Mouse (Mus musculus) neural tube, embryonic 11.5 days (tissue): ENCODE measurements at regions not wholly inside any gene's neighbourhood (a gene's known extent, or its start where the extent isn't known, plus 50 kb on each side); places are given as distances from the start of the nearest gene placed in this dataset.

ENCODE experiments used
- ATAC-seq: fragments of 200-750 bp; cut with Nextera tagmentation; 2 replicates; pipeline ENCODE4 v1.8.0; 2017; ENCODE audit warnings: moderate number of reproducible peaks, mild to moderate bottlenecking, moderate TSS enrichment, moderate library complexity; ENCODE audit not compliant: insufficient read depth, low FRiP score, low TSS enrichment
- DNase-seq: peaks from one replicate; pipeline ENCODE4 v3.0.0-alpha.2; 2015; ENCODE audit warnings: low spot score
- H3K27ac ChIP-seq: fragments of 300-500 bp; sonication (generic); 2 replicates; pipeline ENCODE4 v1.5.1; 2014; ENCODE audit warnings: low read depth, mild to moderate bottlenecking, low read length
- H3K27me3 ChIP-seq: fragments of 300-500 bp; sonication (generic); 2 replicates; pipeline ENCODE4 v1.6.1; 2014; ENCODE audit warnings: mild to moderate bottlenecking, low read length, mixed read lengths; ENCODE audit not compliant: control insufficient read depth, insufficient read depth
- H3K36me3 ChIP-seq: fragments of 300-500 bp; sonication (generic); 2 replicates; pipeline ENCODE4 v1.6.1; 2014; ENCODE audit warnings: mild to moderate bottlenecking, low read length, moderate library complexity, mixed read lengths; ENCODE audit not compliant: control insufficient read depth, insufficient read depth
- H3K4me1 ChIP-seq: fragments of 300-500 bp; sonication (generic); 2 replicates; pipeline ENCODE4 v1.6.1; 2014; ENCODE audit warnings: low read length, mixed read lengths; ENCODE audit not compliant: control insufficient read depth, insufficient read depth
- H3K4me2 ChIP-seq: fragments of 300-500 bp; sonication (generic); 2 replicates; pipeline ENCODE4 v1.6.1; 2014; ENCODE audit warnings: low read depth, mild to moderate bottlenecking, moderate library complexity
- H3K4me3 ChIP-seq: fragments of 300-500 bp; sonication (generic); 2 replicates; pipeline ENCODE4 v1.5.1; 2014; ENCODE audit warnings: low read depth, low read length
- H3K9ac ChIP-seq: fragments of 300-500 bp; sonication (generic); 2 replicates; pipeline ENCODE4 v1.6.1; 2014; ENCODE audit warnings: mild to moderate bottlenecking, low read length
- H3K9me3 ChIP-seq: fragments of 300-500 bp; sonication (generic); 2 replicates; pipeline ENCODE4 v1.6.1; 2016; ENCODE audit warnings: low read length; ENCODE audit not compliant: control insufficient read depth
- WGBS: fragments of 180-500 bp; shearing (Covaris S2); extraction: QIAGEN DNeasy Blood & Tissue Kit; methylation state at CpG from one replicate; pipeline ENCODE4 v1.1.7; 2014; 5-methylcytosine and 5-hydroxymethylcytosine counted together

DNA sequence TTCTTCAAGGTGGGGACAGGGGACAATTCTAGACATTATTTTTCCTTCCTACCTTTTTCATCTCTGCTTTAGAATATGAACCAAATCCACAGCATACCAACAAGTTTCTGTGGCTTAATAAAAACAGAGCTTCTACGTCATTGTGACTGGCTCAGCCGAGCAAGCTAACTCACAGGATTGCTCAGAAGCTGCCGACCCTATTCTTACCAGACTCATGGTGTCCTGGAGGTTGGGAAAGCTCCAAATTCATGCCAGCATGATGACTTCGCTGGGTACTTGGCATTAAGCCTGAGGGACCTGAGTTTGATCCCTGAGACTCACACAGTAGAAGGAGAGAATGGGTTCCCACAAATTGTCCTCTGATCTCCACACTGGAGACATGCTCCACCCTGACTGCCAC, 253.1 kb upstream of the Tbl1xr1 start:
- ATAC-seq, result no peak
- Histone ChIP-seq H3K27me3 (no peaks in the 10 kb centered on the region), H3K9me3 (no peaks in the 10 kb centered on the region), H3K27ac (no peak overlapping the region), H3K9ac (no peak overlapping the region), H3K4me1 (no peaks in the 10 kb centered on the region), H3K4me3 (no peak overlapping the region), H3K36me3 (no peaks in the 10 kb centered on the region), H3K4me2 (no peak overlapping the region)
- WGBS, result 84% methylated on average over 4 of the region's 4 CpGs
- no peak for DNase-seq

DNA sequence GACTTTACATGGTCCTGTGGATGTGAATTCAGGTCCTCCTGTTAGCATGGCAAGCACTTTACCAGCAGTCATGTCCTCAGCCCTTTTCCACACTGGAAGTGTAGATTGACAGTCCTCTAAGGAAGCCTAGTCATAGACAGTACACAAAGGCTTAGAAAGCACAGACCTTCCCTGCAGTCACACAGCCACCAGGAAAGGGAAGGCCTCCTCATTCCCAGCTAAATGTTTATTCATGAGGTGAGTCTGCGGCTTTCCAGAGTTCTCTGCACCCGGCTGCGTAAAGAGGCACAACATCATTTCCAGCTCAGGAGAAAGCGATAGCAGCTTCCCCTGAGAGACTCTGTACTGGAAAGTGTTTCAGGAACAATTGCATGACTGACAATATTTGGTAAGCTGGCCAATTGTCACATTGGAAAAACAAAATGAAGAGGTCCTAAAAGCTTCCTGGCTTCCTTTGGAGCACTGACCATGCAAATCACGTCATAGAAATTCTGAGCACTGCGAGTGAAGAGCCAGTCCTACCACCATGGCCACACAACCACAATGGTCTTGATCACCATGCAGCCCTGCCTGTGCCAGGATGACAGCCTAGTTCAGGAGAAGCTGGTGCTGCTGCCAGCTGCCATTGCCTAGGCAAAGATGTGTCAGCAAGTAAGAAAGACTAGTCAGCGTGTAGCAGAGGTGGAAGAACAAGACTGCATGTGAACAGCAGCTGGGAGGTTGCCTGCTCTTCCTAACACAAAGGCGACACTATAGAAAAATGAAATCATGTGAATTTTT, 252.2 kb upstream of the Tbl1xr1 start:
- H3K27ac ChIP-seq, result no peak overlapping the region
- H3K9me3 ChIP-seq, result no peaks in the 10 kb centered on the region
- no peaks in the 10 kb centered on the region for H3K4me1 ChIP-seq
- ATAC-seq (no peak), DNase-seq (no peak)
- H3K27me3 ChIP-seq, result no peaks in the 10 kb centered on the region
- no peak overlapping the region for H3K4me2 ChIP-seq
- H3K36me3 ChIP-seq, result no peaks in the 10 kb centered on the region
- no peak overlapping the region for H3K4me3 ChIP-seq
- 60% methylated on average over 8 of the region's 8 CpGs for WGBS
- H3K9ac ChIP-seq, result no peak overlapping the region

DNA sequence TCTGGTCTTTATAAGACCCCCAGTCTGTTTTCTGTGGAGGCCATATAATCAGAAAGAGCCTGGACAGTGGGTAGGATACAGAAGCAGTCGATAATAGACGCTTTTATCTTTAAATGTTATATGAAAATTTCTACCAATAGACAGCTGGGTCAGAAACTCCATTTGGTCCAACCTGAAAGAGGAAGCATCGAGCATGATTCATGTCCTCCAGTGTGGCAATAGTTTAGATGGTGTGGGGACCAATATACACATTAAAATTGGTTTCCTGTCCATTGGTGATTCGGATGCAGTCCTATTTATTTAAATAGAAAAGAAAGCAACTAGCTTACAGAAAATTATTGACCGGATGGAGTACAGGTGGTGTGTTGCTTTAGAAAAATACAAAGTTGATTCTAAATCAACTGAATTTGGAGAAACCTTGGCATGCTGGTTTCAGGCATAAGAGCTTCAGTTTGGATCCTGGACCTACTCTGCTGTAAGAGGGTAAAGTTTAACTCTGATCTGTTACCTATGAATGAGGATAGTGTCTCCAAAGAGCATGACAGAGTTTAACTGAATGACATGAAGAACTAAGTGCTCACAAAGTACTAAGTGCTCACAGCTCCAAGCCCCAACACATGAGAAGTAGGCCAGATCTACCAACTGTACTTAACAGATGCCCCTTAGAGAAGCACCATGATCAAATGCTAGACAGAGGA, 251.4 kb upstream of the Tbl1xr1 start:
- 95% methylated on average over 5 of the region's 5 CpGs for WGBS
- DNase-seq, result no peak
- no peak overlapping the region for H3K4me3 ChIP-seq
- H3K27me3 ChIP-seq, result no peaks in the 10 kb centered on the region
- no peak overlapping the region for H3K4me2 ChIP-seq
- no peak overlapping the region for H3K27ac ChIP-seq
- no peak for ATAC-seq
- H3K9me3 ChIP-seq, result no peaks in the 10 kb centered on the region
- H3K36me3 ChIP-seq, result no peaks in the 10 kb centered on the region
- H3K4me1 ChIP-seq, result no peaks in the 10 kb centered on the region
- H3K9ac ChIP-seq, result no peak overlapping the region

DNA sequence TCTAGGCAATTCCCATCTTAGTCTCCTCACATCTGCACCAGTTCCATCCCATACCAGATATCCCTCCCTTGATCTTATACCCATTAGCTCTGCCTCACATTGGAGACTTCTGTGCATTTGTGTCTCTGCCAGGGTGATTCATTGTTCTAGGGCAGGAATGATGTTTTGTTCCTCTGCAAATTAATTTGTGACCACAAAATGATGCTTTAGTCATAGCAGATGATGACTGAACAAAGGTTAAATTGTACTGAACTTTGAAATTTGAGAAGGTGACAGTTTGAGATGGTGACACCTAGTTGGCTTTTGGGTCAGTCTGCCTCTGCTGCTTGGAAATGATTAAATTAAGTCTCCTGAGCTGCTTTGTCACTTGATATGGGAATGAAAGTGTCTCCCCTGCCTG, 248.8 kb upstream of the Tbl1xr1 start:
- no peak for ATAC-seq

GRCm38 (mm10) chr3:21833111-21833510, 243.3 kb upstream of the Tbl1xr1 start:
- no peak overlapping the region for H3K4me3 ChIP-seq
- no peaks in the 10 kb centered on the region for H3K36me3 ChIP-seq
- H3K9me3 ChIP-seq, result no peaks in the 10 kb centered on the region
- H3K9ac ChIP-seq, result no peak overlapping the region
- H3K4me2 ChIP-seq, result no peak overlapping the region
- 96% methylated on average over 12 of the region's 12 CpGs for WGBS
- DNase-seq, result no peak
- H3K4me1 ChIP-seq, result no peaks in the 10 kb centered on the region
- ATAC-seq, result no peak
- no peaks in the 10 kb centered on the region for H3K27me3 ChIP-seq
- H3K27ac ChIP-seq, result no peak overlapping the region

More for the DNA sequence above, 248.8 kb upstream of the Tbl1xr1 start:
- no peaks in the 10 kb centered on the region for H3K27me3 ChIP-seq
- H3K4me1 ChIP-seq, result no peaks in the 10 kb centered on the region
- no peak overlapping the region for H3K9ac ChIP-seq
- H3K9me3 ChIP-seq, result no peaks in the 10 kb centered on the region
- H3K27ac ChIP-seq, result no peak overlapping the region
- H3K4me3 ChIP-seq, result no peak overlapping the region
- H3K36me3 ChIP-seq, result no peaks in the 10 kb centered on the region
- no peak for DNase-seq
- no peak overlapping the region for H3K4me2 ChIP-seq

DNA sequence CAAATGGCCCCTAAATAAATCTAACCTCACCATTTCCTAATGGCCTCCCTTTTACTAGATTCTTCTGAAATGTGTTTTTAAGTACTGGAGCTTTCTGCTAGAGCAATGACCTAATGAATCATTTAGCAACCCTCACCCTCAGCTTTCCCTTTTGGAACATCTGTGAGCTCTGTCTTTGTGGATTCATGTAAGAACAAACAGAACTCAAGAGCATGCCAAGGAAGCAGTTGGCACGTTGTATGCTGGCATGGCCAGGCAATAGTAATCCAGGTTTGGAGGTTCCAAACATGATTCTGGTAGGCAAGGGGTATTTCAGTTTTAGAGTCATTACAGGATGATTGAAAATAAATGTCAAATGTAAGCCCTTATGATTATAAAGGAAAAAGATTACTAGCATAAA, 240.9 kb upstream of the Tbl1xr1 start:
- H3K4me1 ChIP-seq, result no peaks in the 10 kb centered on the region; the same call in 1 of the 2 replicates
- no peaks in the 10 kb centered on the region for H3K27me3 ChIP-seq
- no peak overlapping the region for H3K4me2 ChIP-seq
- 81% methylated on average over 1 of the region's 1 CpGs for WGBS
- DNase-seq (no peak), ATAC-seq (no peak)
- no peak overlapping the region for H3K27ac ChIP-seq
- H3K9ac ChIP-seq, result no peak overlapping the region
- no peak overlapping the region for H3K4me3 ChIP-seq
- H3K9me3 ChIP-seq, result no peaks in the 10 kb centered on the region
- no peaks in the 10 kb centered on the region for H3K36me3 ChIP-seq

DNA sequence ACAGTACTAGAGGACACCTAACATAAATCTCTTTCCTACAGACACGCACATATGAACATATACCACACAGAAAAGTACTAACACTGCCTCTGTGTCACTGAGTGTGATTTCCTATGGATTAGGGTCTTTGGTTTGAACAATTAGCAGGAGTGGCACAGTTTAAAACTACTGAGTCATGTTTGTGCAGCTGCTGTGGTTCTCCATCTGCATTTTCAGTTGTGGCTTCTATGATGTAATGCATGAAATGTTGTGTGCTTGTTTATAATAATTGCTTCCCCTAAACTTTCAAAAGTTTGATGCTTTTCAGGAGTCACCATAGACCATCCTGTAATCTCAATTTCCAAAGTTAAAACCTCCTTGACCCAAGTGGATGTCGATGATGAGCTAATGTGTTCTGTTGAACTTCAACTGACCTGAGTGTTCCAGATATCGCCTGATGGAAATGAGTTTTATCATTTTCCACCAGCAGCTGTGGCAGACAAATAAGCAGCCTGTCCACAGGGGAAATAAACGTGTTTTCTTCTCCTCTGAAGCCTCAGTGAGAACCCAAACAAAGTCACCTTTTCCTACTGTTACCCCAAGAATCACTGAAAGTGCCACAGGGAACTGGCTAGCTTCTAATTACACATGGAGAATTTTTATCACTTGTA, 239.0 kb upstream of the Tbl1xr1 start:
- Histone ChIP-seq H3K4me2 (no peak overlapping the region), H3K27ac (no peak overlapping the region), H3K27me3 (no peaks in the 10 kb centered on the region), H3K4me1 (peaks cover 4% of the 10 kb centered on the region; the same call in 1 of the 2 replicates), H3K4me3 (no peak overlapping the region), H3K9me3 (no peaks in the 10 kb centered on the region), H3K9ac (no peak overlapping the region), H3K36me3 (no peaks in the 10 kb centered on the region)
- DNase-seq, result no peak
- ATAC-seq, result no peak
- 80% methylated on average over 4 of the region's 4 CpGs for WGBS

GRCm38 (mm10) chr3:21840751-21841488, 235.5 kb upstream of the Tbl1xr1 start:
- ATAC-seq (peak; percentile 29; the same call in 1 of the 2 replicates), DNase-seq (no peak)
- Histone ChIP-seq H3K27me3 (no peaks in the 10 kb centered on the region), H3K4me2 (no peak overlapping the region), H3K4me1 (peaks cover 4% of the 10 kb centered on the region; the same call in 1 of the 2 replicates), H3K9me3 (no peaks in the 10 kb centered on the region), H3K36me3 (no peaks in the 10 kb centered on the region), H3K9ac (no peak overlapping the region), H3K27ac (no peak overlapping the region), H3K4me3 (no peak overlapping the region)
- WGBS, result 43% methylated on average over 5 of the region's 5 CpGs
